Mouse (Mus musculus) Patski (cell line): Measurements from ENCODE around the gene Zxdc. TPM values are rescaled to one million over a fixed set of nuclear protein-coding genes. Genes with fewer than 3 reads are reported as not detected.

Source experiments
- ATAC-seq: fragments of 100-300 bp; one replicate; pipeline ENCODE4 v1.8.0; 2021
- CTCF ChIA-PET: fragments of 350-600 bp; sonication (Branson Sonifier 250); formaldehyde crosslinking; loops from one replicate; lab custom pipeline; 2022; ENCODE audit warnings: inconsistent platforms; lab: Charles Lee
- POLR2A ChIA-PET: fragments of 350-600 bp; sonication (Branson Sonifier 250); formaldehyde crosslinking; loops from one replicate; lab custom pipeline; 2022; ENCODE audit warnings: antibody characterized with exemption, inconsistent platforms; lab: Charles Lee
- DNase-seq: peaks from one replicate; pipeline ENCODE4 v3.0.0-alpha.2; 2011; ENCODE audit warnings: low read depth, low spot score
- H3K27me3 ChIP-seq: fragments of 371-371 bp; one replicate; pipeline ENCODE4 v1.5.1; 2021
- CTCF ChIP-seq: fragments of 100-300 bp; IDR thresholded peaks from one replicate; pipeline ENCODE4 v1.5.1; 2021
- in situ Hi-C: fragments of 300-500 bp; cut with MboI; formaldehyde crosslinking; loops from 3 replicates; pipeline ENCODE4 v1.11.1; 2018; ENCODE audit warnings: low pct_unique_long_range_greater_than_20kb, mixed read lengths
- polyA plus RNA-seq: library from polyadenylated mRNA; unstranded; gene quantifications from one replicate; pipeline ENCODE4 v1.2.3, GENCODE M21; 2021

The Zxdc gene
- polyA plus RNA-seq, 1 experiment from 2014 or later = 39.8 TPM

DNA sequence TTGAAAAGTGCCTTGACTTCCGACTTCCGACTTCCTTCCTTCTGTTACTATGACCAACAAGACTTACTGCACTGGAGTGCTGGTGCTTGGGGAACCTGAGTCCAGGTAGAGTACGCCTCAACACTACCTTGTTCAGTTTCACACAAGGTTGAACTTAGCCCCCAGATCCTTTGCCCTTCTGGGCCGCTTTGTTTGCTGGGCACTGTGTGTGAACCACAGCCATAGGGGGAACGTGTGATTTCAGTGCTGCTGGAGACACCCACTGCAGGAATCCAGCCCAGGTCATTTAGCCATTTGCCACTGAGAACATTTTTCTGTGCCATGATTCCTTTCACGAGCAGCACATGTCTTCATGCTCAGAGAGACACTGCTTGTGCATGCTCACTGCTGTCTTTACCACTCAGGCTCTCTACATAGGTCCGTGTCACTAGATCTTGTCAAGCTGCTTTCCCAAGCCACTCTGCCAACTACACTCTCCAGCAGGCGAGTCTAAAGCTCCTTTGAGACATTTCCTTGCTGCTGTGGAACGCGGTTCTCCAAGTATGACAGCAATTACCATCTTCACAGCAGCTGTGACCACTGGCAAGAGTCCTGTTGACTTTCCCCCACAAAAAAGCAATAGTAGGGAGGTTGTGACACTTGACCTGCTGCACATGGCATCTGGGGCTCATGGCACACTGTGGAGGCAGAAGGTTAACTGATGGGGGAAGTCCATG is 67.1 kb downstream of the Zxdc start:
- in situ Hi-C loops = loop anchor here (10.0 kb wide), 2 partner anchors 78 to 752 kb away; no protein-coding TSS in a partner anchor
- POLR2A ChIA-PET = interaction anchor here (0.8 kb wide), 1 partner anchor 10 kb away, joined by 5 read pairs; no protein-coding TSS in a partner anchor
- H3K27me3 ChIP-seq = no peaks in the 10 kb centered on the region
- no peak for DNase-seq
- CTCF ChIA-PET = interaction anchor here (0.7 to 3.4 kb wide), 8 partner anchors 9 to 101 kb away, joined by 3 to 17 read pairs (median 11); no protein-coding TSS in a partner anchor
- no peak for TF ChIP-seq CTCF
- no peak for ATAC-seq

DNA sequence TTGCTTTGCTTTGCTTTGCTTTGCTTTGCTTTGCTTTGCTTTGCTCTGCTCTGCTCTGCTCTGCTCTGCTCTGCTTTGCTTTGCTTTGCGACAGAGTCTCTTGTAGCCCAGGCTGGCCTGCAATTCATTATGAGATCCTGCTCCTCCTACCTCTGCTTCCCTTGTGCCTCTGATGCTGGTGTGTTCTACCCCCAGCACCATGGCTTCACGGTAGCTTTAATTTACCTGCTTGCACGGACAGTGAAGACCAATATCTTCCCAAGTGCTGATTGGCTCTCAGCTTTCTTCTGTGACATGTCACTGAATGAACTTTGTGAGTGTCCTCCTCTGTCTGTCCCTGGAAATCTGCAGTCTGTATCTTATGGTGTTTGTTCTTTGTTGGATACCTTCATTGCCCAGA is 67.7 kb downstream of the Zxdc start:
- TF ChIP-seq CTCF = no peak
- in situ Hi-C loops = loop anchor here (10.0 kb wide), 2 partner anchors 78 to 752 kb away; no protein-coding TSS in a partner anchor
- DNase-seq (no peak), ATAC-seq (no peak)
- ChIA-PET CTCF (interaction anchor here (0.7 to 3.4 kb wide), 4 partner anchors 8 to 76 kb away, joined by 3 to 17 read pairs (median 10); no protein-coding TSS in a partner anchor), POLR2A (interaction anchor here (0.8 kb wide), 1 partner anchor 9 kb away, joined by 5 read pairs; no protein-coding TSS in a partner anchor)
- H3K27me3 ChIP-seq = no peaks in the 10 kb centered on the region

DNA sequence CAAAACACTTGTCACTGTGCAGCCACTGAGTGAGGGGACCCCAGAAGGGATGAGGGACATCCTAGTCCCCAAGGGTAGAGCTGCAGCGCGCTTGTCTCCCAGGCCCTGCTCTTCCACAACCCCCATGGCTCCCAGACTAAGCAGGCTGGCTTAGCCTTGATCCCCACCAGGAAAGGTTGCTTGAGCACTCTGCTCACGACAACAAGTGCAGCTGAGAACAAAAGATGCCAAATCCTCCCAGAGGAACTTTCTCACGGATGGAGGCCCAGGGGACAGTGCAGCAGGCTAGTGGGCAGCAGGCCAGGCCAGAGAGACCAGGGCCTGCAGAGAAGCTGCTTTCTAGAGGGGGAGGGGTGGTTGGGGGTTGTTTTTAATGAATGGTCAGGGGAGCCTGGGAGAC is 77.6 kb downstream of the Zxdc start:
- CTCF ChIA-PET = interaction anchor here (1.4 to 2.6 kb wide), 5 partner anchors 11 to 69 kb away, joined by 4 to 17 read pairs (median 4); partner anchors contain the start of gene Cfap100

DNA sequence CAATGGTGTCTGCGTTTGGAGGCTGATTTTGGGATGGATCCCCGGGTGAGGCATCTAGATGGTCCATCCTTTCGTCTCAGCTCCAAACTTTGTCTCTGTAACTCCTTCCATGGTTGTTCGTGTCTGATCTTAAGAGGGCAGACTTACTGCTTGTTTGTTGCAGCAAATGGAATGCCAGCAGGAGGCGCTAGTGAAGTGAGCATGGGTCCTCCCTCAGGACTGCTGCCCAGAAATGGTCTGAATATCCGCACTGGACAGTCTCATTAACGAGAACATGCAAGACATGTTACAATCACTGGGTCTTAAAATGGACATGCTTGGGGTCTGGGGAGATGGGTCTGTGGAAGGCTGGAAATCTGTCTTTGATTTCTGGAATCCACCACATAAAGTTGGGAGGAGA is 80.9 kb downstream of the Zxdc start:
- POLR2A ChIA-PET = interaction anchor here (0.6 kb wide), 2 partner anchors 15 to 927 kb away, joined by 3 to 6 read pairs; no protein-coding TSS in a partner anchor
- no peaks in the 10 kb centered on the region for H3K27me3 ChIP-seq
- CTCF ChIA-PET = interaction anchor here (1.2 kb wide), 1 partner anchor 22 kb away, joined by 3 read pairs; the partner anchor contains the start of gene Cfap100
- in situ Hi-C loops = loop anchor here (10.0 kb wide), 1 partner anchor 55 kb away; no protein-coding TSS in a partner anchor
- ATAC-seq (no peak), DNase-seq (no peak)
- no peak for TF ChIP-seq CTCF

More for the DNA sequence above, 77.6 kb downstream of the Zxdc start:
- TF ChIP-seq CTCF = no peak
- no peaks in the 10 kb centered on the region for H3K27me3 ChIP-seq
- no peak for ATAC-seq
- DNase-seq = no peak
- in situ Hi-C loops = no loop called here
- POLR2A ChIA-PET = interaction anchor here (0.7 to 1.3 kb wide), 3 partner anchors 10 to 75 kb away, joined by 3 to 5 read pairs (median 3); no protein-coding TSS in a partner anchor

DNA sequence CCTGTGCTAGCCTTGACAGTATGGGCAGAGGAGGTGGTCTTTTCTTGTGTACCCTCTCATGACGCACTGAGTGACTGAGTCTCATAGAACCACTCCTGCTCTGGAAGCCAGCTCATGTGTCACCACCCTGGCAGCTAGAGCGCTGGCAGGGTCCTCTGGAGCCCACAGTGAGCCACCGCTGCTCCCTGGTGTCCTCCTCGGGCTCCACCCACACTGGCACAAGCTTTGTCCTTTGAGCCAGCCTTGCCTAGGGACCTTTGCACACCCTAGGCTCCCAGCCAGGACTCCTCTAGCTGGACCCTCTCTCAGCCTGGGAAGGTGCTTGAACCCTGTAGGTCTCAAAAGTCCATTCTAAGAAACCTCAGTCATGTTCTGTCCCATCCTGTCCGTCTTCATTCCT is 81.4 kb downstream of the Zxdc start:
- ATAC-seq = no peak

DNA sequence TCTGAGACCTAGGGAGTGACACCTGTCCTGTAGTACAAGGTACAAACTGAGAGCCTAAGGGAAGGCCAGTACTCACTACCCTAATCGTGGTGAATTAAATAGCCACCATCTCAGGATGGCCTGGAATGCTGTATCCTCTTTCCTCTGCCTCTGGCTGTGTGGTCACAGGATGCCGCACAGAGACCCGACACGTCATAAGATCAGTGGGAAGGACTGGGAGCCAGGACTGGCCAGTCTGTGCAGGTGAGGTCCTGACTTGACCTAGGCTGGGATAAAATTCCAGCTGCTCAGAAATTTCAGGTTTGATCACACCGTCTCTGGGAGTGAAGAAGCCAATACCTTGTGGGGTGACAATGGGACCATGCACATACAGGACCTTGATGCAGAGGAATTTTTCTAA is 82.2 kb downstream of the Zxdc start:
- no peaks in the 10 kb centered on the region for H3K27me3 ChIP-seq
- CTCF ChIA-PET = interaction anchor here (0.9 to 1.0 kb wide), 2 partner anchors 9 to 56 kb away, joined by 3 read pairs; no protein-coding TSS in a partner anchor
- POLR2A ChIA-PET = no interaction called here
- DNase-seq (no peak), ATAC-seq (no peak)
- in situ Hi-C loops = loop anchor here (10.0 kb wide), 1 partner anchor 53 kb away; no protein-coding TSS in a partner anchor
- no peak for TF ChIP-seq CTCF

More for the DNA sequence above, 81.4 kb downstream of the Zxdc start:
- no peak for DNase-seq
- in situ Hi-C loops = loop anchor here (10.0 kb wide), 1 partner anchor 54 kb away; no protein-coding TSS in a partner anchor
- no peak for TF ChIP-seq CTCF
- ChIA-PET POLR2A (no interaction called here), CTCF (interaction anchor here (0.9 to 1.2 kb wide), 3 partner anchors 10 to 57 kb away, joined by 3 read pairs; partner anchors contain the start of gene Cfap100)
- no peaks in the 10 kb centered on the region for H3K27me3 ChIP-seq

DNA sequence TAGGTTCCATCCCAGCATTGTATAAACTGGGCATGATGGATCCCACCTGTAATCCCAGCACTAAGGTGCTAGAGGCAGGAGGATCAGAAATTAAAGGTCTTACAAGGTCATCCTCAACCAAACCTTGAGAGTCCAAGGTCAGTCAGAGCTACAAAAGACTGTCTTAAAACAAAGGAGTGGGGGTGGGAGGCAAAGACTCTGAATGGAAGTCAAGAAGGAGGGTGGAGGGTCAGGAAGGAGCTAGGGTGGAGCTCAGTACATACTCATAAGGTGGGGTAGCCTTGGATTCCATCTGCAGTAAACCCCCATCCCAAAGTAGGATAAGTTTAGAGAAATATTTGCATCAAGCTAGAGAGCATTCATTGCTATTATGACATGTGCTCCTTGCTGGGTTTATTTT is 83.3 kb downstream of the Zxdc start:
- no peaks in the 10 kb centered on the region for H3K27me3 ChIP-seq
- CTCF ChIA-PET = interaction anchor here (1.4 kb wide), 1 partner anchor 17 kb away, joined by 3 read pairs; no protein-coding TSS in a partner anchor
- in situ Hi-C loops = loop anchor here (10.0 kb wide), 1 partner anchor 52 kb away; no protein-coding TSS in a partner anchor
- no peak for ATAC-seq
- DNase-seq = no peak
- no peak for TF ChIP-seq CTCF
- POLR2A ChIA-PET = no interaction called here

Other genes with a start within 250 kb of the Zxdc start
- gene Vmn1r51, start 246.9 kb upstream of the Zxdc start, polyA plus RNA-seq = not detected
- gene Vmn1r52, start 194.7 kb upstream of the Zxdc start, polyA plus RNA-seq = not detected
- not detected for gene V1ra8, start 166.7 kb upstream of the Zxdc start, polyA plus RNA-seq
- not detected for gene Vmn1r53, start 145.1 kb upstream of the Zxdc start, polyA plus RNA-seq
- not detected for gene Vmn1r54, start 123.2 kb upstream of the Zxdc start, polyA plus RNA-seq
- gene BC048671, start 68.3 kb upstream of the Zxdc start, polyA plus RNA-seq = not detected
- 0.14 TPM for gene Chst13, start 44.3 kb upstream of the Zxdc start, polyA plus RNA-seq
- gene Uroc1, start 36.2 kb upstream of the Zxdc start, polyA plus RNA-seq = 0.39 TPM
- gene Cfap100, start 59.3 kb downstream of the Zxdc start, polyA plus RNA-seq = 6.1 TPM
- 8.8 TPM for gene Klf15, start 93.1 kb downstream of the Zxdc start, polyA plus RNA-seq
- gene Aldh1l1, start 116.9 kb downstream of the Zxdc start, polyA plus RNA-seq = 0.62 TPM
- 9.1 TPM for gene Slc41a3, start 235.2 kb downstream of the Zxdc start, polyA plus RNA-seq